Mouse (Mus musculus) liver, embryonic 14.5 days (tissue): ENCODE data around the gene Tcl1b3.

Experiments used
- CTCF ChIP-seq: IDR thresholded peaks from 2 replicates; pipeline ENCODE4 v1.5.1; 2016; ENCODE audit warnings: antibody characterized with exemption, low read depth, control low read depth
- EP300 ChIP-seq: IDR thresholded peaks from 2 replicates; pipeline ENCODE4 v1.6.1; 2016; ENCODE audit warnings: antibody characterized with exemption, low read depth

- TF ChIP-seq CTCF (no peak), EP300 (no peak)
Measured at GRCm38 (mm10) chr12:105166734-105167133, 24.1 kb upstream of the Tcl1b3 start.
